Mouse (Mus musculus) midbrain, postnatal 0 days (tissue): ENCODE measurements around the gene Fis1. TPM values are rescaled to one million over a fixed set of nuclear protein-coding genes. Genes with fewer than 3 reads are reported as not detected.

Experiments
- ATAC-seq: fragments of 200-750 bp; cut with Nextera tagmentation; 2 replicates; pipeline ENCODE4 v1.8.0; 2017; ENCODE audit warnings: moderate number of reproducible peaks, mild to moderate bottlenecking, moderate TSS enrichment, moderate library complexity; ENCODE audit not compliant: low FRiP score
- DNase-seq: peaks from one replicate; pipeline ENCODE4 v3.0.0-alpha.2; 2015; ENCODE audit warnings: low spot score
- H3K27ac ChIP-seq: fragments of 300-500 bp; sonication (generic); 2 replicates; pipeline ENCODE4 v1.5.1; 2014; ENCODE audit warnings: low read depth, mild to moderate bottlenecking, low read length, mixed read lengths
- H3K27me3 ChIP-seq: fragments of 300-500 bp; sonication (generic); 2 replicates; pipeline ENCODE4 v1.6.1; 2014; ENCODE audit warnings: low read length, control low read depth, mixed read lengths; ENCODE audit not compliant: insufficient read depth
- H3K36me3 ChIP-seq: fragments of 300-500 bp; sonication (generic); 2 replicates; pipeline ENCODE4 v1.6.1; 2014; ENCODE audit warnings: low read length, control low read depth, mixed read lengths; ENCODE audit not compliant: insufficient read depth
- H3K4me1 ChIP-seq: fragments of 300-500 bp; sonication (generic); 2 replicates; pipeline ENCODE4 v1.6.1; 2014; ENCODE audit warnings: mild to moderate bottlenecking, control low read depth, antibody characterized with exemption, low read length, mixed read lengths; ENCODE audit not compliant: insufficient read depth
- H3K4me2 ChIP-seq: fragments of 300-500 bp; sonication (generic); 2 replicates; pipeline ENCODE4 v1.6.1; 2014; ENCODE audit warnings: low read depth, mild to moderate bottlenecking, low read length, mixed read lengths; ENCODE audit not compliant: poor library complexity, severe bottlenecking
- H3K4me3 ChIP-seq: fragments of 300-500 bp; sonication (generic); 2 replicates; pipeline ENCODE4 v1.5.1; 2014; ENCODE audit warnings: low read depth, mild to moderate bottlenecking, low read length, moderate library complexity
- H3K9ac ChIP-seq: fragments of 300-500 bp; sonication (generic); replicated peaks from 2 replicates; pipeline ENCODE4 v1.6.1; 2014; ENCODE audit warnings: mild to moderate bottlenecking, low read length, moderate library complexity, mixed read lengths; ENCODE audit not compliant: poor library complexity, severe bottlenecking
- H3K9me3 ChIP-seq: fragments of 300-500 bp; sonication (generic); 2 replicates; pipeline ENCODE4 v1.6.1; 2016; ENCODE audit warnings: low read length, control low read depth
- CTCF ChIP-seq: IDR thresholded peaks from 2 replicates; pipeline ENCODE4 v1.5.1; 2016; ENCODE audit warnings: antibody characterized with exemption, mild to moderate bottlenecking
- WGBS: fragments of 180-500 bp; shearing (Covaris S2); extraction: QIAGEN DNeasy Blood & Tissue Kit; methylation state at CpG from one replicate; pipeline ENCODE4 v1.1.7; 2014; 5-methylcytosine and 5-hydroxymethylcytosine counted together
- polyA plus RNA-seq: library from polyadenylated mRNA; unstranded; fragments of >200 nt; fragmentation: Nextera tagmentation; extraction: Ambion mirVana; gene quantifications from 2 replicates; pipeline ENCODE4 v1.2.1, GENCODE M21; 2015
- total RNA-seq: library from RNA; depleted of rRNA; stranded (reverse); fragments of >200 nt; gene quantifications from 2 replicates; pipeline ENCODE4 v1.2.3, GENCODE M21; 2014

Gene Fis1
- total and polyA plus RNA-seq, 2 experiments from 2014 or later: 217 to 391 TPM

GRCm38 (mm10) chr5:136955622-136956021 lies 2.5 kb downstream of the Fis1 start:
- ATAC-seq: no peak
- WGBS: 88% methylated on average over 4 of the region's 4 CpGs

GRCm38 (mm10) chr5:136957250-136957649 lies 4.2 kb downstream of the Fis1 start:
- Histone ChIP-seq H3K36me3 (no peaks in the 10 kb centered on the region), H3K9me3 (no peaks in the 10 kb centered on the region), H3K27me3 (no peaks in the 10 kb centered on the region), H3K27ac (no peak overlapping the region), H3K4me2 (no peak overlapping the region), H3K9ac (no peak overlapping the region), H3K4me3 (no peak overlapping the region), H3K4me1 (peaks cover 21% of the 10 kb centered on the region)
- TF ChIP-seq CTCF: no peak
- WGBS: 92% methylated on average over 1 of the region's 1 CpGs
- DNase-seq (no peak), ATAC-seq (no peak)

More at GRCm38 (mm10) chr5:136955622-136956021, 2.5 kb downstream of the Fis1 start:
- H3K27me3 ChIP-seq: no peaks in the 10 kb centered on the region
- TF ChIP-seq CTCF: no peak
- H3K36me3 ChIP-seq: no peaks in the 10 kb centered on the region
- no peak for DNase-seq
- H3K27ac ChIP-seq: no peak overlapping the region
- H3K9ac ChIP-seq: no peak overlapping the region
- H3K9me3 ChIP-seq: no peaks in the 10 kb centered on the region
- peaks cover 15% of the 10 kb centered on the region for H3K4me1 ChIP-seq
- no peak overlapping the region for H3K4me3 ChIP-seq
- no peak overlapping the region for H3K4me2 ChIP-seq

DNA sequence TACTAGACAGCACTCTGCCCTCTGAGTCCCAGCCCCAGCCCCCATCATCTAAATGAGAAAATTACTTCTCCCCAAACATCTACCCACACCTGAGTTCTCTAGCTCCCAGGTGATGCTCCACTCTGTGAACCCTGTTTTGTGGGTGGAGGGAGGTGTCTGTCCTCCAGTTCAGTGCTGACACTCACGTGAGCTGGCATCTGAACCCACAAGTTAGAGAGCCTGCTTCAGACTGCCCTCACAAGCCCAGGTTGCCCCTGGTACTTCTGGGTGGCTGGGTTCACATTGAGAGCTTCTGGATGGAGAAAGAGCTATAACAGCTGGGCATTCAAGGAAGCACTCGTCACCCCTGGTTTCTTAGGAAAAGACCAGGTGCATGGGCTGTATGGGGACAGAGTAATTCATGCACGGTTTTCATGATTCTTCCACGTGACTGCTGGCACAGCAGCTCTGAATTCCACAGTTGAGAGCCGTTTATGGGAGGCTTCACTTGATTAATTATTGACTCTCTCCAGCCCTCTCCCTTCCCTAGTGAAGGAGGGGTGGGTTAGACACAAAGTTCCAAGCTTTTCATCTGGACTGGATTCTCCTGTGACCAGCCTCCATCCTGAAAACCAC lies 6.0 kb downstream of the Fis1 start:
- 80% methylated on average over 5 of the region's 5 CpGs for WGBS
- DNase-seq (no peak), ATAC-seq (no peak)
- no peak overlapping the region for H3K4me3 ChIP-seq
- H3K4me1 ChIP-seq: peaks cover 19% of the 10 kb centered on the region
- TF ChIP-seq CTCF: no peak
- no peak overlapping the region for H3K4me2 ChIP-seq
- no peaks in the 10 kb centered on the region for H3K9me3 ChIP-seq
- peaks cover 5% of the 10 kb centered on the region for H3K36me3 ChIP-seq
- no peak overlapping the region for H3K9ac ChIP-seq
- no peak overlapping the region for H3K27ac ChIP-seq
- H3K27me3 ChIP-seq: no peaks in the 10 kb centered on the region

GRCm38 (mm10) chr5:136960053-136960452 lies 7.0 kb downstream of the Fis1 start:
- Histone ChIP-seq H3K27ac (no peak overlapping the region), H3K9ac (no peak overlapping the region), H3K36me3 (peaks cover 14% of the 10 kb centered on the region), H3K9me3 (no peaks in the 10 kb centered on the region), H3K4me2 (no peak overlapping the region), H3K4me3 (no peak overlapping the region), H3K27me3 (no peaks in the 10 kb centered on the region), H3K4me1 (peaks cover 13% of the 10 kb centered on the region)
- TF ChIP-seq CTCF: no peak
- DNase-seq: no peak
- no peak for ATAC-seq
- WGBS: 92% methylated on average over 6 of the region's 6 CpGs

GRCm38 (mm10) chr5:136961334-136961982 lies 8.4 kb downstream of the Fis1 start:
- Histone ChIP-seq H3K4me3 (peak overlapping the region; percentile 62), H3K4me1 (0 out of 2 replicates have a peak, but pooled peaks cover 5% of the 10 kb centered on the region), H3K9ac (peak overlapping the region; percentile 79), H3K36me3 (peaks cover 26% of the 10 kb centered on the region), H3K27ac (peak overlapping the region; percentile 92), H3K9me3 (no peaks in the 10 kb centered on the region), H3K27me3 (no peaks in the 10 kb centered on the region), H3K4me2 (peak overlapping the region; percentile 62)
- ATAC-seq (peak; percentile 55), DNase-seq (peak; percentile 39)
- no peak for TF ChIP-seq CTCF
- 22% methylated on average over 5 of the region's 5 CpGs for WGBS

- no peak; the same call in 1 of the 2 replicates for TF ChIP-seq CTCF
- Histone ChIP-seq H3K4me1 (0 out of 2 replicates have a peak, but pooled peaks cover 5% of the 10 kb centered on the region), H3K36me3 (peaks cover 26% of the 10 kb centered on the region), H3K4me3 (peak overlapping the region; percentile 62), H3K4me2 (peak overlapping the region; percentile 62), H3K27ac (peak overlapping the region; percentile 92), H3K9me3 (no peaks in the 10 kb centered on the region), H3K27me3 (no peaks in the 10 kb centered on the region), H3K9ac (peak overlapping the region; percentile 79)
- WGBS: under 1% methylated on average over 20 of the region's 20 CpGs
- peak; percentile 96 for DNase-seq
- peak; percentile 90 for ATAC-seq
Observed at GRCm38 (mm10) chr5:136961983-136962461, 8.9 kb downstream of the Fis1 start.
